Mouse (Mus musculus): ENCODE measurements around the gene Spcs2. TPM values are rescaled to one million over a fixed set of nuclear protein-coding genes. Genes with fewer than 3 reads are reported as not detected.

The Spcs2 gene
- polyA plus RNA-seq (2015; fragmentation: Nextera tagmentation; extraction: Ambion mirVana), result 400 and 403 TPM in 2 replicates

DNA sequence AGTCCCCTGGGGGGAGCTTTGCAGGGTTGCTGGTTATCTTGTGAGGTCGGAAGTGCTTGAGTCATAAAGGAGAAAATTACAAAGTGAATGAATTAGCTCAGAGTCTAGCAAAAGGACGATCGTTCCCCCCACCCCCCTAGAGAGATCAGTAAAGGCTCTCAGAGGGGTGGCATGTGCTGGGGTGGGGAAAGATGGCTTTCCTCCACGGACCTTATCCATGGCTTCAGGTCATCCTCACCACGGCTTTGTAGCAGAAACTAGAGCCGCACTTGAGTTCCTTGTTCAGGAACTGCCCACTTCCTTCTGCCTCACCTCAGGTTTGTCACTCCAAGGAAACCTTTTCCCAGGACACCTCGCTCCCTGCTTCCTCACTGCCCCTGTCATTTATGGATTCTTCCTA, at the start of gene Spcs2:
Gene Spcs2 (minus strand): TSS at position 101 of the 400 bp plus-strand sequence.
- Histone ChIP-seq H3K36me3 (no peaks in the 10 kb centered on the region), H3K4me1 (peaks cover 15% of the 10 kb centered on the region), H3K9me3 (no peaks in the 10 kb centered on the region), H3K27ac (0 out of 2 replicates have a peak within 1 kb of the TSS, but pooled peaks have one; percentile 7), H3K9ac (no peak within 1 kb of the TSS), H3K4me2 (no peak within 1 kb of the TSS), H3K4me3 (no peak within 1 kb of the TSS), H3K27me3 (no peaks in the 10 kb centered on the region)
- no peak for ATAC-seq (ENCODE audit: borderline replicate concordance, extremely low read depth, low FRiP score, low TSS enrichment)
- WGBS, result 41% methylated on average over 7 of the region's 7 CpGs

DNA sequence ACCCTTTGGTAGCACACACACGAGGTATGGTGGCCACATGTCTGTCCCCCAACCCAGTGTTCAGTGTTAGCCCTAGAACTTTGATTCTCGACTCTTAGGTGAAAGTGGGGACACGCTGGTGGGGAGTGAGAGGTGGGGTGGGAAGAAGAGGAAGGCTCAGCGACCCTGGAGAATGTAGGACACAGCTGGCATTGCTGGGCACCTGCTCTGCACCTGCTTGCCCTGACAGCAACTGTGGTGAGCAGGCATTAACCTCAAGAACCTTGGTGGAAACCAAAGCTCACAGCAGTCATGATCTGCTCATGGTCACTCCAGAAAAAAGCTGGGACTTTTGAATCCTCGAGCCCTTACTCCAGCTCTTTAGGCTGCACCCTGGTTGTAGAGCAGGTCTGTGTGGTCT, 47.8 kb upstream of the Spcs2 start:
- 70% methylated on average over 5 of the region's 5 CpGs for WGBS
- Histone ChIP-seq H3K27ac (no peak overlapping the region), H3K4me2 (no peak overlapping the region), H3K4me3 (no peak overlapping the region), H3K36me3 (no peaks in the 10 kb centered on the region), H3K9me3 (no peaks in the 10 kb centered on the region), H3K4me1 (no peaks in the 10 kb centered on the region), H3K27me3 (peaks cover 2% of the 10 kb centered on the region; the same call in 1 of the 2 replicates), H3K9ac (no peak overlapping the region)
- no peak for ATAC-seq (ENCODE audit: borderline replicate concordance, extremely low read depth, low FRiP score, low TSS enrichment)

DNA sequence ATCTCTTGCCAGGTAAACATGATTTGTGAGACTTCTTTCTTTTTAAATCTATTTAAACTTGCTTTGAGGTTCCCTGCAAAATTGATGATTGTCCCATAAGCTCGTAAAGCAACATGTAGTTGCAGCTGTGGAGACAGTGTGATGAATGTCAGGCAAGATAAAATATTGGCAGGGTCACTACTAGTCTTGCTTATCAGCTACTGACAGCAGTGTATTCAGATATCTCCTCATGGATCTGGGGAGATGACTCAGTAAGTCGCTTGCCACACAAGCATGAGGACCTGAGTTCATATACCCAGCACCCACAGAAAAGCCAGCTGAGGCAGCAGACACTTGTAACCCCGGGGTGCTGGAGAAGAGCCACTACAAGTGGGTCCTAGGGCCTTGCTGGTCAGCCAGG, 44.2 kb upstream of the Spcs2 start:
- WGBS, result 51% methylated on average over 3 of the region's 3 CpGs

DNA sequence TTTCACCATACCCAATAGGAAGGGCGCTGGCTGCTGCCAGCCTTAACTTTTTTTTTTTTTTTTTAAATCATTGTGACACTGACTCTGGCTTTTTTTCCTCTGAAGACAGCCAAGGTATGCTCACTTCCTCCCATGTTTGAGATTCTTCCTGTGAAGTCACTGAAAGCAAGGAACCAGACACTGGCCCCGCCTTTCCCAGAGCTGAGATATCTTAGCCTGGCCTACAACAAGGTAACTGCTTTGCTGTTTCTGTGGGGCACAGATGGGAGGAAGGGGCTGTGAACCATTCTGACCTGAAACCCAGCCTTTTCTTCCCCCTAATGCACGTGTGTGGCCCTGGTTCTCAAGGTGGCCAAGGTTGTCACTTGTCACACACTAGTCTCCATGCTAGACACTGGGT, 43.1 kb upstream of the Spcs2 start:
- Histone ChIP-seq H3K9ac (no peak overlapping the region), H3K4me1 (no peaks in the 10 kb centered on the region), H3K9me3 (no peaks in the 10 kb centered on the region), H3K4me2 (no peak overlapping the region), H3K36me3 (no peaks in the 10 kb centered on the region), H3K27ac (no peak overlapping the region), H3K4me3 (no peak overlapping the region), H3K27me3 (no peaks in the 10 kb centered on the region)
- no peak for ATAC-seq (ENCODE audit: borderline replicate concordance, extremely low read depth, low FRiP score, low TSS enrichment)
- WGBS, result 76% methylated on average over 3 of the region's 3 CpGs

More for the DNA sequence above, 44.2 kb upstream of the Spcs2 start:
- Histone ChIP-seq H3K9me3 (no peaks in the 10 kb centered on the region), H3K36me3 (no peaks in the 10 kb centered on the region), H3K9ac (no peak overlapping the region), H3K27me3 (no peaks in the 10 kb centered on the region), H3K4me1 (no peaks in the 10 kb centered on the region), H3K27ac (no peak overlapping the region), H3K4me3 (no peak overlapping the region), H3K4me2 (no peak overlapping the region)
- ATAC-seq (ENCODE audit: borderline replicate concordance, extremely low read depth, low FRiP score, low TSS enrichment), result no peak

DNA sequence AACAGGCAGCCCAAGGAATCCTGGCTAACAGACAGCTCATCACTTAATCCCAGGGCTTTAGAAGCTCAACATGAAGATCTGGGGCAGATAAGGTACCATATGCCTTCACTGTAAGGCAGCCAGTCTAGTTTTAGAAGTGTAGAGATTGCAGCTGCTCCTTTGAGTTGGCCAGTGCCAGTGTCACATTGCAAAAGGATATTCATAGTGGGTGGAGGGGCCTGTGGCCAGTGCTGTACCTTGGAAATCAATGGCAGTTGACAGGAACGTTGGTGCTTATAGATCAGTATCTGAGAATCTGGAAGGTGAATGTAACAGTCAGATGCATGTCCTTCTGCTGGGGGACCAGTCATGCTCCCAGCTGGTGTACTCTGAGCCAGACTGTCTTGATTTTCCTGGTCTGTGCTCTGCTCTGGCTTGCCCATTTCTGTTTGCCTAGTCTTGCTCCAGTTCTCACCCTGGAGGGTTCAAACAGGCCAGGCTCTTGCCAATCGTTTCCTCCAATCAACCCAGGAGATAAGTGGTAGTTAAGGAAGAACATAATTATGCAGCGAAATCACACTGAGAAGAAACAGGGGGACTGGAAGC, 41.3 kb upstream of the Spcs2 start:
- no peaks in the 10 kb centered on the region for H3K27me3 ChIP-seq

DNA sequence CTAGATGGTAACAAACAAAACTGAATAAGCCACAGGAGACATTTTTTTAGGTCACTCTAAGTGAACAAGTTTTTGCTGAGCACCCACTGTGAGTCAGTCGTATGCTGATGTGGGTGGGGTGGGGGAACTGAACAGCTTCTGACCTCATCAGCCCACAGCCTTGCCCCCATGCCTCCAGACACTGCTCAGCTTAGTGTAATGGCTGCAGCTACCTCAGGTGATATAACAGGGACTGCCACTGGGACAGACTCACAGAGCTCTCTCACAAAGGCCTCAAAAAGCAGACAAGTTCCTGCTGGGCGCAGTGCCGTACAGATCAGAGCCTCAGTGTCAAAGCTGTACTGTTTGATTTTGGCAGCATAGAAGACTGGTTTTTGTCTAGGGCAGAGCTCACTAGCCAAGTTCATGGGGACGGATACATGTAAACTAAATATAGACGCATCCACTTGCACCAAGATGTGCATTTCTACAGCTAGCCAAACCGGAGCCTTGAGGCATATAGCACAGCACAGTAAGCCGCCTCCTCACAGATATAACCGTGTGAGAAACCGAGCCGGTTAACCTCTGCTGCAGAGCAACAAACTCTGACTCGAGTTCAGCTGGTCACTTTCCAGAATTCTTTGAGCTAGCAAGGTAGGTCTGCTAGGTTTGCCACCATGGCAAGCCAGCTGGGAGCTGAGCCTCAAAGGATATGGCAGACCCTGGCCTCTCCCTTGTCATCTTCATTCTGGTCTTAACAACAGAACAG, 39.8 kb upstream of the Spcs2 start:
- no peak for ATAC-seq (ENCODE audit: borderline replicate concordance, extremely low read depth, low FRiP score, low TSS enrichment)
- WGBS, result 66% methylated on average over 11 of the region's 11 CpGs
- no peak overlapping the region for H3K9ac ChIP-seq
- H3K9me3 ChIP-seq, result no peaks in the 10 kb centered on the region
- H3K27me3 ChIP-seq, result no peaks in the 10 kb centered on the region
- no peak overlapping the region for H3K4me3 ChIP-seq
- no peaks in the 10 kb centered on the region for H3K36me3 ChIP-seq
- no peak overlapping the region for H3K27ac ChIP-seq
- H3K4me2 ChIP-seq, result no peak overlapping the region
- H3K4me1 ChIP-seq, result no peaks in the 10 kb centered on the region

More for the DNA sequence above, 41.3 kb upstream of the Spcs2 start:
- Histone ChIP-seq H3K4me2 (no peak overlapping the region), H3K4me1 (no peaks in the 10 kb centered on the region), H3K4me3 (no peak overlapping the region), H3K9ac (no peak overlapping the region), H3K36me3 (no peaks in the 10 kb centered on the region), H3K9me3 (no peaks in the 10 kb centered on the region), H3K27ac (no peak overlapping the region)
- no peak for ATAC-seq (ENCODE audit: borderline replicate concordance, extremely low read depth, low FRiP score, low TSS enrichment)
- WGBS, result 53% methylated on average over 3 of the region's 3 CpGs

DNA sequence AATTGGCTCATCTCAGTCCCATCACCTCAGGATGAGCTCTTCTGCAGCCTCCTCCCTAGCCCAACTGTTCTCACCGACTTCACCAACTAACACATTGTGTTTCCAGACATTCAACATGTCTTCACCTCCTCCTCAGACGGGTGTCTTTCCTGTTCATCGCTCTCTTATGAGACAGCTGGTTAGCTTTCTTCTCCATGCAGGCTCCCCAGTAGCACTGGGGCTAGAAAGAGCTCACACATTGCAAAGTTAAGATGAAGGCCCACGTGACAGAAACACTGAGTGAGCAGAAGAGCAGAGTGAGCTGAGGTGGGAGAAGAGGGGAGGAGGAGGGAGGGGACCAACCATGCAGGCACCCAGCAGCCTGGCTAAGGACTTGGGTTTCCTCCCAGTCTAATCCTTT, 38.9 kb upstream of the Spcs2 start:
- Histone ChIP-seq H3K4me3 (no peak overlapping the region), H3K9ac (no peak overlapping the region), H3K36me3 (no peaks in the 10 kb centered on the region), H3K4me1 (no peaks in the 10 kb centered on the region), H3K9me3 (no peaks in the 10 kb centered on the region), H3K4me2 (no peak overlapping the region), H3K27me3 (no peaks in the 10 kb centered on the region), H3K27ac (no peak overlapping the region)
- 56% methylated on average over 4 of the region's 4 CpGs for WGBS
- ATAC-seq (ENCODE audit: borderline replicate concordance, extremely low read depth, low FRiP score, low TSS enrichment), result no peak

DNA sequence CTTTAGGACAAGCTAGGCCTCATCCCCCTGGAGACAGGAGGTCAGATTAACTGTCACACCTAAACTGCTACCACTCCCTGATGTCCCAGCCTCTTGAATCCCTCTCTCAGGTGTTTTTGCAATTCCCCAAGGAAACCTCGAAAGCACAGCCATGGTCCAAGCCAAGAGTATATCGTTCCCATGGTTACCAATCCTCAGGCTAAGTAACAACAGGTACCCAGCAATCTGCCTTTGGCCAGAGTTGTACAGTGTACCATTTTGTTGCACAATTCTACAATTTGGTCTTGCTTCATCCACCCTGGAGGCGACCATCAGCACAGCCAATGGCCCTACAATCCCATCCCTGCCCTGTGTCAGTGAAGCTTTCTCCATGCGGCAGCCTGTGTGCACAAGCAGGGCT, 33.6 kb upstream of the Spcs2 start:
- Histone ChIP-seq H3K36me3 (no peaks in the 10 kb centered on the region), H3K9ac (no peak overlapping the region), H3K27ac (no peak overlapping the region), H3K4me3 (no peak overlapping the region), H3K4me1 (no peaks in the 10 kb centered on the region), H3K9me3 (no peaks in the 10 kb centered on the region), H3K27me3 (no peaks in the 10 kb centered on the region), H3K4me2 (no peak overlapping the region)
- 75% methylated on average over 4 of the region's 4 CpGs for WGBS
- ATAC-seq (ENCODE audit: borderline replicate concordance, extremely low read depth, low FRiP score, low TSS enrichment), result no peak

DNA sequence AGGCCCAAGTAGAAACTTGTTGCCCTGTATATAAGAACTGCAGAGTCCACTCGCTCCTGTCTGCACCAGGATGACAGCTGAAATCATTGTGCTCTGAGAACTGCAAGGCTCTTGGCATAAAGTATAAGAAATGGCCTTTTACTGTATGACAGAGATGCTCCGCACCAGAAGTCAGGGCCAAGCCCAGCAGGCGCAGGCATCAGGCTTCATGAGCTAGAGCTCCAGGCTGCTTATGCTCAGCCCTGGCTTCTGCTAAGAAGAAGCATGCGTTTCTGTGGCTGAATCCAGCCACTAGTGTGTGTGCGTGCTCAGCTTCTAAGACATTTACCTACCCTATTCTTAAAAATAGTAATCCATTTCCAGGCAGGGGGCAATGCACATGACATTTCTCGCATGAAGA, 31.2 kb upstream of the Spcs2 start:
- Histone ChIP-seq H3K27ac (no peak overlapping the region), H3K36me3 (no peaks in the 10 kb centered on the region), H3K9ac (no peak overlapping the region), H3K27me3 (no peaks in the 10 kb centered on the region), H3K4me1 (peaks cover 2% of the 10 kb centered on the region; the same call in 1 of the 2 replicates), H3K9me3 (no peaks in the 10 kb centered on the region), H3K4me2 (no peak overlapping the region), H3K4me3 (no peak overlapping the region)
- ATAC-seq (ENCODE audit: borderline replicate concordance, extremely low read depth, low FRiP score, low TSS enrichment), result no peak
- 80% methylated on average over 6 of the region's 6 CpGs for WGBS

DNA sequence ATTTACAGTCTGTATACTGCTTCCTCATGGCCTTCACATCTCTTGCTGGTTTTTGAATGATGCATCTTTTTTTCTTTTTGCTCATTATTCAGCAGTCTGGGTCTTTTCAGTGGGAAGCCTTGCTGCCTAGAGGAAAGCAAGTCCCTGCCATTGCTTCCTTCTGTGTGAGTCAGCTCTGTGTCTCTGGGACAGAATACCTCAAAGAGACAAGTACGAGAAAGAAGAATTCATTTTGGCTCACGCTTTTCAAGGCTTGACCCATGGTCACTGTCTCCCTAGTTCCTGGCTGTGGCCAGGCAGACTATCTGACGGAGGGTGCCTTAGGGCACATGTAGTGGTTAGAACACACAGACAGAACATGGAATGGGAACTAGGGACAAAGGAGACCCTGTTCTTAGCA, 30.7 kb upstream of the Spcs2 start:
- H3K9me3 ChIP-seq, result no peaks in the 10 kb centered on the region
- H3K36me3 ChIP-seq, result no peaks in the 10 kb centered on the region
- H3K27ac ChIP-seq, result no peak overlapping the region
- 75% methylated on average over 3 of the region's 3 CpGs for WGBS
- H3K4me1 ChIP-seq, result peaks cover 6% of the 10 kb centered on the region; the same call in 1 of the 2 replicates
- H3K27me3 ChIP-seq, result no peaks in the 10 kb centered on the region
- H3K4me3 ChIP-seq, result no peak overlapping the region
- no peak overlapping the region for H3K9ac ChIP-seq
- ATAC-seq (ENCODE audit: borderline replicate concordance, extremely low read depth, low FRiP score, low TSS enrichment), result no peak
- H3K4me2 ChIP-seq, result no peak overlapping the region

DNA sequence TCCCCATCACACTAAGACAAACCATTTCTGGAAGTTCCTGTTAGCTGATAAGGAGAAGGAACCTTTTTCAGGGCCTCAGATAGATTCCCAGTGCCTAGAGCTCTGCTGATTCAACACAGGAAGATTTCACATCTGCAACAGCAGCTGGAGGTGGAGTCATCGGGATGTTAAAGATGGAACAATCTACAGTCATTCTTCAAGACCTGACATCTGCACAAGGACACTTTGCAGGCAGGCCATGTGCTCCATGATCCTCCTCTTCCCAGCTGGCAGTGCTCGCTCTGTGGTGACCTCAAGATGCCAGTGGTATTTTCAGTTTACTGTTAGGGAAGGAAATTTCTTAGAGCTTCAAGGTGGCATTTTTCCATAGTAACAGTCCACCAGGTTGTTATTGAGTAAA, 29.1 kb upstream of the Spcs2 start:
- Histone ChIP-seq H3K9me3 (no peaks in the 10 kb centered on the region), H3K4me1 (peaks cover 6% of the 10 kb centered on the region; the same call in 1 of the 2 replicates), H3K4me2 (no peak overlapping the region), H3K4me3 (no peak overlapping the region), H3K27ac (no peak overlapping the region), H3K36me3 (no peaks in the 10 kb centered on the region), H3K27me3 (no peaks in the 10 kb centered on the region), H3K9ac (no peak overlapping the region)
- no peak for ATAC-seq (ENCODE audit: borderline replicate concordance, extremely low read depth, low FRiP score, low TSS enrichment)
- WGBS, result 66% methylated on average over 2 of the region's 2 CpGs

DNA sequence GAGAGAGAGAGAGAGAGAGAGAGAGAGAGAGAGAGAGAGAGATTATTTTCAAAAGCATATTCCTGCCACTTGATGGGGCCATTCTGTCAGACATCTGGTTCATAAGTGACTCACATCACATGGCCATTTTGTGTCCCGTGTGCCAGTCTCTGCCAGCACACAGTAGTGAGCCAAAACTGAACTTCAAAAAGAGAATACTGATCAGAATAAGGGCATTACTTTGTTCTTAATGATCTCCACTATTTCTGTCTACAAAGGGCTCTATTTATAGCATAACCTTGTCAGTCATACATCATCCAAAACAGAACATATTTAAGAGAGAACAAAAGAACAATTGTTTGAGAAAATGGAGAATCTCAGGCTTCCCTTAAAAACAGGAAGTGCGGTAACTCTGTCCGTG, 28.2 kb upstream of the Spcs2 start:
- Histone ChIP-seq H3K9me3 (no peaks in the 10 kb centered on the region), H3K27me3 (no peaks in the 10 kb centered on the region), H3K27ac (no peak overlapping the region), H3K4me2 (no peak overlapping the region), H3K9ac (no peak overlapping the region), H3K4me1 (peaks cover 6% of the 10 kb centered on the region; the same call in 1 of the 2 replicates), H3K36me3 (no peaks in the 10 kb centered on the region), H3K4me3 (no peak overlapping the region)
- WGBS, result 45% methylated on average over 3 of the region's 3 CpGs
- no peak for ATAC-seq (ENCODE audit: borderline replicate concordance, extremely low read depth, low FRiP score, low TSS enrichment)

Data from lung, embryonic 15.5 days (tissue).